Mouse (Mus musculus) limb, embryonic 12.5 days (tissue): ENCODE results near the gene Rps16. TPM values are rescaled to one million over a fixed set of nuclear protein-coding genes. Genes with fewer than 3 reads are reported as not detected.

ENCODE experiments used
- ATAC-seq: fragments of 200-750 bp; cut with Nextera tagmentation; 2 replicates; pipeline ENCODE4 v1.8.0; 2017; ENCODE audit warnings: low read depth, moderate TSS enrichment; ENCODE audit not compliant: insufficient number of reproducible peaks, insufficient read depth, low FRiP score, low TSS enrichment
- H3K27ac ChIP-seq: fragments of 300-500 bp; sonication (generic); 2 replicates; pipeline ENCODE4 v1.5.1; 2016; ENCODE audit warnings: mild to moderate bottlenecking, moderate library complexity
- H3K27me3 ChIP-seq: fragments of 300-500 bp; sonication (generic); 2 replicates; pipeline ENCODE4 v1.6.1; 2016; ENCODE audit warnings: mild to moderate bottlenecking, moderate library complexity
- H3K36me3 ChIP-seq: fragments of 300-500 bp; sonication (generic); 2 replicates; pipeline ENCODE4 v1.6.1; 2016; ENCODE audit warnings: mild to moderate bottlenecking, moderate library complexity
- H3K4me1 ChIP-seq: fragments of 300-500 bp; sonication (generic); replicated peaks from 2 replicates; pipeline ENCODE4 v1.6.1; 2016
- H3K4me2 ChIP-seq: fragments of 300-500 bp; sonication (generic); 2 replicates; pipeline ENCODE4 v1.6.1; 2016; ENCODE audit warnings: mild to moderate bottlenecking, moderate library complexity
- H3K4me3 ChIP-seq: fragments of 300-500 bp; sonication (generic); replicated peaks from 2 replicates; pipeline ENCODE4 v1.5.1; 2016; ENCODE audit warnings: mild to moderate bottlenecking
- H3K9ac ChIP-seq: fragments of 300-500 bp; sonication (generic); replicated peaks from 2 replicates; pipeline ENCODE4 v1.6.1; 2016; ENCODE audit warnings: mild to moderate bottlenecking, moderate library complexity
- H3K9me3 ChIP-seq: fragments of 300-500 bp; sonication (generic); 2 replicates; pipeline ENCODE4 v1.6.1; 2016; ENCODE audit warnings: mild to moderate bottlenecking, moderate library complexity
- WGBS: fragments of 180-500 bp; shearing (Covaris S2); methylation state at CpG from one replicate; pipeline ENCODE4 v1.1.7; 2016; 5-methylcytosine and 5-hydroxymethylcytosine counted together
- polyA plus RNA-seq: library from polyadenylated mRNA; unstranded; fragments of >200 nt; fragmentation: Nextera tagmentation; extraction: Ambion mirVana; gene quantifications from 2 replicates; pipeline ENCODE4 v1.2.1, GENCODE M21; 2016

Rps16 gene
- polyA plus RNA-seq, 1 experiment from 2014 or later, result 915 TPM

- no peak overlapping the region for H3K27ac ChIP-seq
- WGBS, result 45% methylated on average over 4 of the region's 4 CpGs
Observed at GRCm38 (mm10) chr7:28351676-28352191, 1.3 kb downstream of the Rps16 start.

GRCm38 (mm10) chr7:28353267-28353666 lies 2.8 kb downstream of the Rps16 start:
- ATAC-seq, result no peak
- Histone ChIP-seq H3K27me3 (no peaks in the 10 kb centered on the region), H3K36me3 (peaks cover 40% of the 10 kb centered on the region), H3K4me3 (no peak overlapping the region), H3K9me3 (no peaks in the 10 kb centered on the region), H3K4me1 (peaks cover 34% of the 10 kb centered on the region), H3K27ac (no peak overlapping the region), H3K4me2 (no peak overlapping the region), H3K9ac (no peak overlapping the region)
- WGBS, result 97% methylated on average over 2 of the region's 2 CpGs

More at GRCm38 (mm10) chr7:28351676-28352191, 1.3 kb downstream of the Rps16 start:
- Histone ChIP-seq H3K4me2 (peak overlapping the region; percentile 89), H3K9me3 (no peaks in the 10 kb centered on the region), H3K36me3 (peaks cover 40% of the 10 kb centered on the region), H3K9ac (peak overlapping the region; percentile 98), H3K4me1 (peaks cover 18% of the 10 kb centered on the region), H3K4me3 (peak overlapping the region; percentile 88), H3K27me3 (no peaks in the 10 kb centered on the region)
- ATAC-seq, result no peak

- WGBS, result 90% methylated on average over 3 of the region's 3 CpGs
- H3K36me3 ChIP-seq, result peaks cover 48% of the 10 kb centered on the region
- ATAC-seq, result no peak
- H3K4me3 ChIP-seq, result no peak overlapping the region
- H3K9ac ChIP-seq, result no peak overlapping the region
- no peak overlapping the region for H3K4me2 ChIP-seq
- peaks cover 42% of the 10 kb centered on the region for H3K4me1 ChIP-seq
- no peaks in the 10 kb centered on the region for H3K9me3 ChIP-seq
- H3K27ac ChIP-seq, result no peak overlapping the region
- H3K27me3 ChIP-seq, result no peaks in the 10 kb centered on the region
Observed at GRCm38 (mm10) chr7:28354113-28354581, 3.7 kb downstream of the Rps16 start.

DNA sequence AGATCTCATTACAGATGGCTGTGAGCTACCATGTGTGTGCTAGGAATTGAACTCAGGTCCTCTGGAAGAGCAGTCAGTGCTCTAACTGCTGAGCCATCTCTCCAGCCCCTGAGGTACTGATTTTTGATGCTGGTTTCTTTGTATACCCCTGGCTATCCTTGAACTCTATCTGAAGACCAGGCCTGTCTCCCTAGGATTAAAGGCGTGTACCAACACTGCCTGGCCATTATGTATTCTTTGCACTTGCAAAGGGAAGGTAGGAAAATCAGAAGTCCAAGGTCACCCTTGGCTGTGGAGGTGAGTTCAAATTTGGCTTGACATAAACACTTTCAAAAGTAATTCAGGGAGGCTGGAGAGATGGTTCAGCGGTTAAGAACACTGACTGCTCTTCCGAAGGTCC lies 4.1 kb downstream of the Rps16 start:
- Histone ChIP-seq H3K9me3 (no peaks in the 10 kb centered on the region), H3K27me3 (no peaks in the 10 kb centered on the region), H3K4me2 (no peak overlapping the region), H3K4me3 (no peak overlapping the region), H3K27ac (no peak overlapping the region), H3K4me1 (peaks cover 39% of the 10 kb centered on the region), H3K9ac (no peak overlapping the region), H3K36me3 (peaks cover 53% of the 10 kb centered on the region)
- no peak for ATAC-seq
- 93% methylated on average over 3 of the region's 3 CpGs for WGBS

DNA sequence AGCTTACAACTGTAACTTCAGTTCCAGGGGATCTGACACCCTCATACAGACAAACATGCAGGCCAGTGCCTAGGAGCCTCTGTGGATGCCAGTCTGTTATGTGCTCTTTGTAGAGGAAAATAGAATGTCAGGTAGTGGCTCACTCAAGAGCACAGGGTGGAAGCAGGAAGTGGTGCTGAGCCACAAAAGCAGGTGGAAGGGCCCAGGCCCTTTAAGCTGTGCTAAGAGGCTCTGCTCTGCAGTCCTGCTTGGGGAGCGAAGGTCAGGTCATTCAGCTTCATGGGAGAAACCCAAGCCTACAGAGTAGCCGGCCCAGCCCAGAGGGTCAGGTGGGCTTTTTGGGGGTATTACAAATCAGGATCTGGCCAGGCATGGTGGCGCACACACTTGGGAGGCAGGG lies 4.8 kb downstream of the Rps16 start:
- peaks cover 59% of the 10 kb centered on the region for H3K36me3 ChIP-seq
- WGBS, result 80% methylated on average over 3 of the region's 3 CpGs

GRCm38 (mm10) chr7:28356981-28357380 lies 6.5 kb downstream of the Rps16 start:
- H3K27me3 ChIP-seq, result no peaks in the 10 kb centered on the region
- H3K36me3 ChIP-seq, result peaks cover 71% of the 10 kb centered on the region
- H3K27ac ChIP-seq, result peak overlapping the region; percentile 81
- peak overlapping the region; percentile 31; the same call in 1 of the 2 replicates for H3K9ac ChIP-seq
- 0 out of 2 replicates have a peak overlapping the region, but pooled peaks have one; percentile 0 for H3K4me2 ChIP-seq
- H3K9me3 ChIP-seq, result no peaks in the 10 kb centered on the region; the same call in none of the 2 replicates
- 0% methylated on average over 5 of the region's 5 CpGs for WGBS
- no peak overlapping the region for H3K4me3 ChIP-seq
- ATAC-seq, result peak; percentile 49
- peaks cover 28% of the 10 kb centered on the region for H3K4me1 ChIP-seq

More for the DNA sequence above, 4.8 kb downstream of the Rps16 start:
- Histone ChIP-seq H3K4me3 (no peak overlapping the region), H3K9ac (no peak overlapping the region), H3K4me2 (no peak overlapping the region), H3K27me3 (no peaks in the 10 kb centered on the region), H3K27ac (0 out of 2 replicates have a peak overlapping the region, but pooled peaks have one; percentile 35), H3K4me1 (peaks cover 34% of the 10 kb centered on the region), H3K9me3 (no peaks in the 10 kb centered on the region)
- no peak for ATAC-seq

- Histone ChIP-seq H3K36me3 (peaks cover 70% of the 10 kb centered on the region), H3K27me3 (no peaks in the 10 kb centered on the region), H3K4me3 (no peak overlapping the region), H3K4me2 (no peak overlapping the region), H3K9ac (no peak overlapping the region), H3K9me3 (no peaks in the 10 kb centered on the region; the same call in none of the 2 replicates), H3K4me1 (peaks cover 26% of the 10 kb centered on the region), H3K27ac (peak overlapping the region; percentile 81)
- no peak for ATAC-seq
- 7% methylated on average over 5 of the region's 5 CpGs for WGBS
Observed at GRCm38 (mm10) chr7:28357984-28358383, 7.5 kb downstream of the Rps16 start.

GRCm38 (mm10) chr7:28358431-28358830 lies 8.0 kb downstream of the Rps16 start:
- no peak overlapping the region for H3K4me3 ChIP-seq
- no peaks in the 10 kb centered on the region for H3K27me3 ChIP-seq
- no peaks in the 10 kb centered on the region; the same call in none of the 2 replicates for H3K9me3 ChIP-seq
- H3K27ac ChIP-seq, result peak overlapping the region; percentile 81; the same call in 1 of the 2 replicates
- H3K4me1 ChIP-seq, result peaks cover 26% of the 10 kb centered on the region
- H3K9ac ChIP-seq, result no peak overlapping the region
- peaks cover 68% of the 10 kb centered on the region for H3K36me3 ChIP-seq
- WGBS, result 63% methylated on average over 7 of the region's 7 CpGs
- no peak for ATAC-seq
- H3K4me2 ChIP-seq, result no peak overlapping the region

GRCm38 (mm10) chr7:28359854-28360253 lies 9.4 kb downstream of the Rps16 start:
- Histone ChIP-seq H3K27ac (no peak overlapping the region), H3K27me3 (no peaks in the 10 kb centered on the region), H3K4me3 (no peak overlapping the region), H3K4me2 (no peak overlapping the region), H3K9me3 (no peaks in the 10 kb centered on the region; the same call in none of the 2 replicates), H3K36me3 (peaks cover 68% of the 10 kb centered on the region), H3K9ac (no peak overlapping the region), H3K4me1 (peaks cover 26% of the 10 kb centered on the region)
- no peak for ATAC-seq
- WGBS, result 93% methylated on average over 10 of the region's 10 CpGs

GRCm38 (mm10) chr7:28360291-28360690 lies 9.8 kb downstream of the Rps16 start:
- Histone ChIP-seq H3K4me2 (no peak overlapping the region), H3K36me3 (peaks cover 68% of the 10 kb centered on the region), H3K4me3 (no peak overlapping the region), H3K27me3 (no peaks in the 10 kb centered on the region), H3K4me1 (peaks cover 26% of the 10 kb centered on the region), H3K9me3 (no peaks in the 10 kb centered on the region; the same call in none of the 2 replicates), H3K9ac (no peak overlapping the region), H3K27ac (no peak overlapping the region)
- 88% methylated on average over 6 of the region's 6 CpGs for WGBS
- ATAC-seq, result no peak

GRCm38 (mm10) chr7:28361647-28362341 lies 11.3 kb downstream of the Rps16 start:
- no peak overlapping the region for H3K4me2 ChIP-seq
- peaks cover 23% of the 10 kb centered on the region for H3K4me1 ChIP-seq
- no peak overlapping the region for H3K4me3 ChIP-seq
- peaks cover 82% of the 10 kb centered on the region for H3K36me3 ChIP-seq
- WGBS, result 98% methylated on average over 20 of the region's 20 CpGs
- H3K9me3 ChIP-seq, result no peaks in the 10 kb centered on the region; the same call in none of the 2 replicates
- no peaks in the 10 kb centered on the region for H3K27me3 ChIP-seq
- no peak overlapping the region for H3K9ac ChIP-seq
- no peak overlapping the region for H3K27ac ChIP-seq
- ATAC-seq, result no peak
